Mouse (Mus musculus): ENCODE data around the gene Sumf1.

GRCm38 (mm10) chr6:108095445-108095844 is 89.9 kb downstream of the Sumf1 start:
- TF ChIP-seq CTCF (IDR thresholded peaks at IDR 0.05; ENCODE audit: borderline replicate concordance, insufficient read depth, low read length) (no peak), POLR2A (IDR thresholded peaks at IDR 0.05; ENCODE audit: low read depth, low read length) (no peak)

Measured in embryonic fibroblast, embryonic 13.5 days (primary cell).